Mouse (Mus musculus) c-Kit-positive CD71-positive TER-119-positive erythroid progenitor cells, embryonic 14.5 days (primary cell): ENCODE results near the gene Pik3r4.
A peak's percentile ranks its signal among the peaks of the same experiment; 100 is the strongest.
"Not testable (repeated sequence)": the region's sequence is repeated elsewhere in the genome, so short reads cannot be mapped to it uniquely, and the experiment has no call there.

Source experiments
- DNase-seq: peaks from one replicate; pipeline ENCODE4 v3.0.0-alpha.2; 2013; ENCODE audit warnings: low spot score

Gene Pik3r4

DNA sequence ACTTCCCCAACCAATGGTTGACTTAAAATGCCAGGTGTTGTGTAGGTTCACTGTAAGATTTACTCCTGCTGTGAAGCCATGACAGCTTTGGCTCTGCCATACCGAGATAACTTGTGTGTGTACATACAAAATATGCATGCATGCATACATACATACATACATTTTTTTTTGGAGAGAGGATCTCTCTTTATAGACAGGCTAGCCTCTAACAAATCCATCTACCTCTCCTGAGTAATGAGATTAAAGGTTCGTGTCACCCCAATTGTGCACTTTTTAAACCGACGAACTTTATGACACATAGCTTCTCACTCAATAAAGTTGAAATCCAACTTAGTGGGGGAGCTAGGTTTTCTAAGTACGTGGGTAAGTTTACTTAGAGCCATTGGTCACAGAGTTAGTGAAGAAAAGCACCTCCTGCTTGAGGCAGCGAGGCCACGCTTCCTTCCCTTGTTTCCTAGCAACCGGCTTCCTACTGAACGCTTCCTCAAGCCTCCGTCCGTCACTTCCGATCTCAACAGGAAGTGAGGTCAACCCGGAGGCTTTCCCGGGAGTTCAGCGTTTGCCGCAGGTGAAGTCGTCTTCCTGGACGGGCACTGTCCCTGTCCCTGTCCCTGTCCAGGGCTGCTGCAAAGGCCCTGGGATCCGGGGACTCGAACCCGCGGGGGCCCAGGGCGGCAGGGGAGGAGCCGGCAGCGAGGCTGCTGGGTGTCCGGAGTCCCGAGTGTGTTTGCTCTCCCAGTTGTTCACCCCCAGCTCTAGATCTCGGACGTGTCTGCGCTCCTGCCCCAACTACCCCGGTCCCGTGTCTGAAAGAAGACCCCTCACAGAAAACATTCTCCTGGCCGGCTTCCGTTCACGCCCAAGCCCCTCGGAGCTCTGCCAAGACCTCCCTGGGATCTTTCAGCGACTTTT is at the start of gene Pik3r4:
Gene Pik3r4 (plus strand): TSS at position 519 of the 912 bp plus-strand sequence.
- peak; percentile 95 for DNase-seq

GRCm38 (mm10) chr9:105598906-105599305 is 43.9 kb upstream of the Pik3r4 start:
- no peak for DNase-seq

GRCm38 (mm10) chr9:105611980-105612771 is 30.6 kb upstream of the Pik3r4 start:
- DNase-seq: no peak

- no peak for DNase-seq
Observed at GRCm38 (mm10) chr9:105612919-105613318, 29.9 kb upstream of the Pik3r4 start.

GRCm38 (mm10) chr9:105615952-105616351 is 26.8 kb upstream of the Pik3r4 start:
- DNase-seq: no peak

GRCm38 (mm10) chr9:105617274-105617673 is 25.5 kb upstream of the Pik3r4 start:
- peak; percentile 18 for DNase-seq

GRCm38 (mm10) chr9:105633961-105634360 is 8.8 kb upstream of the Pik3r4 start:
- DNase-seq: no peak

GRCm38 (mm10) chr9:105641377-105641776 is 1.4 kb upstream of the Pik3r4 start:
- DNase-seq: not testable (repeated sequence)

GRCm38 (mm10) chr9:105656189-105656588 is 13.4 kb downstream of the Pik3r4 start:
- DNase-seq: no peak

- no peak for DNase-seq
Observed at GRCm38 (mm10) chr9:105658216-105658615, 15.4 kb downstream of the Pik3r4 start.

DNA sequence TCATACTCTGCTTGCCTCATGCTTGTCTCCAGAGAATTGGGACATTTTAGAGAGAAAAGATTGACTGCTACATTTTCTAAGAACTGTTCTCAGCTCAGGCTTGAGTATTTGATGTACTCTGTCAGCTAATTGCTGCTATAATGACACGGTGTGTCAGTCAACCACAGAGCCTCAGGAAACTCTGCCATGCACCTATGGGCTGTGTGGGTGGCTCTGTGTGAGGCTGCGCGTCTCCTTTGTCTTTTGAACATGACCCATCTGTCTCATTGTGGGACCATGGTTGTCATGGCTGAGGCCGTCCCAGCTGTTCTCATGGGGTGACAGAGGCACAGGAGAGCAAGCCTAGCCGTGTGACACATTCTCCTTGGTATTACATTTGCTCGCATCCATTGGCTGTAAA is 17.1 kb downstream of the Pik3r4 start:
- no peak for DNase-seq

- DNase-seq: no peak
Observed at GRCm38 (mm10) chr9:105665269-105665668, 22.5 kb downstream of the Pik3r4 start.

GRCm38 (mm10) chr9:105670916-105671315 is 28.1 kb downstream of the Pik3r4 start:
- DNase-seq: no peak

DNA sequence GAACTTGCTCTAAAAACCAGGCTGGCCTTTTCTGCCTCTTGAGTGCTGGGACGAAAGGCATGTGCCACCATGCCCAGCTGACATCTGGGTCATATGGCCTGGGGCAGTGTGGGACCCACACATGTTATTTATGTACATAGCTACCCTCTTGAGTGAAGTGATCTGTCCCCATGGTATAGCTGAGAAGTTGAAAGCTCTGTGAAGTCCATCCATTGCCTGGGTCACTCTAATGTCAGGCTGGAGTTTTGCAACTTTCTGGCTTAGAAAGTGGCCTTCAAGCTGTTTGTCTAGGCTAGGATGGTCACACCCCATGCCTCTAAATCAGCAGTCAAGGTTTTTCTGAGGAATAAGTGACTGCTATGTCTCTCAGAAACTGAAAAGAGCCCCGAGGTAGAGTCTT is 29.3 kb downstream of the Pik3r4 start:
- no peak for DNase-seq

GRCm38 (mm10) chr9:105675941-105676340 is 33.2 kb downstream of the Pik3r4 start:
- no peak for DNase-seq

DNA sequence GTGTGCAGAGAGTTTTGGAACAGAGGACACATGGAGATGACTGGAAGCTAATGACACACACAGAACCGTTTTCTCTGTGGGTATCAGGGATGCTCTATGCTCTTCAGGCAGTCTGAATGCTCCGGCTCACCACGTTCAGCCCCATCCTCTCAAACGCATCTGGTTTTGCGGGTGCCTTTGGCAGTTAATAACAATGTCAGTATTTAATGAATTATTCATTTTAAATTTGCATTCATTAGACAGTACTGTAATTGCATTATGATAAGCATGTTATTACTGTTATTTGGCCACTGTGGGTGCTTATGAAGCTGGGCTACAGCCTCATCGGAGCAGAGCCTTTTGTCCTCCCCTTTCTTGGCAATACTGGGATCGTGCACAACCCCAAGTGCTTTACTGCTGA is 38.6 kb downstream of the Pik3r4 start:
- DNase-seq: no peak

- no peak for DNase-seq
Observed at GRCm38 (mm10) chr9:105684549-105685165, 41.9 kb downstream of the Pik3r4 start.

GRCm38 (mm10) chr9:105689485-105689884 is 46.7 kb downstream of the Pik3r4 start:
- no peak for DNase-seq

DNA sequence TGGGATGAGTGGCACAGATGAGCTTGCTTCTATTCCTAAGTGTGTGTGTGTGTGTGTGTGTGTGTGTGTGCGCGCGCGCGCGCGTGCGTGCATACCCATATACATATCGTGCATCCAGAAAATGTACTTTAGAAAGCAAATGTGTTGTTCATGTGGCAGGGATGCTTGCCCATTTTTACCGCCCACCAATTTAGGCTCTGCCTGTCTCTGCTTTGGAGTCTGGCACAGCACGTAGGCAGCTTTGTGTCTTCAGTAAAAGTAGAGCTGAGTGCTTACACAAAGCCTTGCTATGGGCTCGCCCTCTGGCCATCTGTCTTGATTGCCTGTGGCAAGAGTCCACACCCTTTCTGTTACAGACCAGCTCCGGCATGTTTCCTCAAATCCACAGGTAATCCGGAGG is 49.7 kb downstream of the Pik3r4 start:
- DNase-seq: no peak

GRCm38 (mm10) chr9:105693056-105693455 is 50.3 kb downstream of the Pik3r4 start:
- no peak for DNase-seq

DNA sequence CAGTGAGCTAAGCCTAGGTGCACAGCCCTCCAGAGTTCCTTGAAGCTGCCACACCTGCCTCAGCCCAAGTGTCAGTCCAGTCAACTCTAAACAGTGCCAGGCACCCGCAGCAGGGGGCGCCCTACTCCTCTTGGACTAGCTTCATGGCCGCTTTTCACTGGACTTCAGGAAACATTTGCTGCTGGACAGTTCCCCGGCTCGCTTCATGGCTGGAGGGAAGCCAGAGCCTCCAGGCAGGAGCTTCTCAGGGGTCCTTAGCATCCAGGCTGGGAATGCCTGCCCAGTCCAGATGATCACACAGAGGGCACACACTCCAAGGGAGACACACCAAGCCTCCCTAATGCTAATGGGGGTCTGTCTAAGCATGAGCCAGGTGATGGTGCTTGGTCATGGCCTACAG is 51.1 kb downstream of the Pik3r4 start:
- peak; percentile 8 for DNase-seq

GRCm38 (mm10) chr9:105696818-105697564 is 54.2 kb downstream of the Pik3r4 start:
- DNase-seq: no peak
